Mouse (Mus musculus) testis, adult 2 months (tissue): ENCODE measurements around the gene Cyp4a10. TPM values are rescaled to one million over a fixed set of nuclear protein-coding genes. Genes with fewer than 3 reads are reported as not detected.
"Not testable (repeated sequence)": the region's sequence is repeated elsewhere in the genome, so short reads cannot be mapped to it uniquely, and the experiment has no call there.

ENCODE experiments used
- H3K27ac ChIP-seq: fragments of 200-500 bp; 2 replicates; pipeline ENCODE4 v1.5.1; 2012; ENCODE audit warnings: low read depth, low read length; ENCODE audit not compliant: control insufficient read depth, insufficient read depth
- H3K27me3 ChIP-seq: fragments of 200-500 bp; 2 replicates; pipeline ENCODE4 v1.6.1; 2012; ENCODE audit warnings: mild to moderate bottlenecking, low read length, moderate library complexity; ENCODE audit not compliant: control insufficient read depth, insufficient read depth
- H3K36me3 ChIP-seq: fragments of 200-500 bp; 2 replicates; pipeline ENCODE4 v1.6.1; 2012; ENCODE audit warnings: mild to moderate bottlenecking, low read length; ENCODE audit not compliant: control insufficient read depth, insufficient read depth
- H3K4me1 ChIP-seq: fragments of 200-500 bp; 2 replicates; pipeline ENCODE4 v1.6.1; 2012; ENCODE audit warnings: low read length; ENCODE audit not compliant: control insufficient read depth, insufficient read depth
- H3K4me3 ChIP-seq: fragments of 200-500 bp; 2 replicates; pipeline ENCODE4 v1.5.1; 2012; ENCODE audit warnings: low read depth, mild to moderate bottlenecking, low read length, moderate library complexity, mixed read lengths; ENCODE audit not compliant: control insufficient read depth
- CTCF ChIP-seq: fragments of 200-500 bp; IDR thresholded peaks from 2 replicates; pipeline ENCODE4 v1.5.1; 2012; ENCODE audit warnings: low read depth, mild to moderate bottlenecking, inconsistent platforms, low read length, moderate library complexity; ENCODE audit not compliant: control insufficient read depth, insufficient read depth, insufficient replicate concordance
- POLR2A ChIP-seq: fragments of 200-500 bp; IDR thresholded peaks from 2 replicates; pipeline ENCODE4 v1.6.1; 2012; ENCODE audit warnings: low read depth, mild to moderate bottlenecking, inconsistent platforms, low read length, moderate library complexity; ENCODE audit not compliant: control insufficient read depth
- polyA plus RNA-seq: library from polyadenylated mRNA; depleted of rRNA; stranded (reverse); fragments of >200 nt; gene quantifications from 2 replicates; pipeline ENCODE4 v1.2.3, GENCODE M21; 2012

The Cyp4a10 gene
- polyA plus RNA-seq, 1 experiment = not detected

DNA sequence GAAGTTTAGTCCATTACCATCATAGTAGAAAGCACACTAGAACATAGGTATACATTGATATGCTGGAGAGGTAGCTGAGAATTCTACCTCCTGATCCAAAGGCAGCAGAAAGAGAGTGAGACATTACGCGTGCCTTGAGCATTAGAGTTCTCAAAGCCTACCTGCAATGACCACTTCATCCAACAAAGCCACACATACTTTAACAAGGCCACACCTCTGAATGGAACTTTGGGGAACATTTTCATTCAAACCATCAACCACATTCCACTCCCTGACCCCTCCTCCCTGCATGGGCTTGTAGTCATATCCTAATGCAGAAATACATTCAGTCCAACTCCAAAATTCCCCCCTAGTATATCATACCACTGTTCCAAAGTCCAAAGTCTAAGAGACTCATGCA lies 3.7 kb downstream of the Cyp4a10 start:
- TF ChIP-seq CTCF = no peak
- TF ChIP-seq POLR2A = no peak
- no peak overlapping the region for H3K27ac ChIP-seq

DNA sequence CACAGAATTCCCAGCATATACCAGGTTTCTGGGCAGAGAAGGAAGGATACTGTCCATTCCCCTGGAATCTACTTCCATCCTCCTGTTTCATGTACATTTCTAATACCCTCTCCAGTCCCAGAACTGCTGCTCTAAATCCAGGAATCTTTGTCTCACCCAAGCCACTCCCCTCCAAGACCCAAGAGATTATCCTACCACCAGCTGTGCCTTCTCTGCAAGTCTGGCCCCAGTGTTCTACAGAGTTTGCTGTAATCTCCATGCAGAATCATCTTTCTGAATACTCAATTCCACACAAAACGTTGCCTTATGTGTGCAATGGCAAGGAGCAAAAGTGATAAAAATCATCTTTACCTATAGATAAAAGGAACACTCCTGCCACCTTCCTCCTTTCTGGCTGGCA lies 27.0 kb downstream of the Cyp4a10 start:
- Histone ChIP-seq H3K27ac (no peak overlapping the region), H3K36me3 (no peaks in the 10 kb centered on the region), H3K27me3 (no peaks in the 10 kb centered on the region), H3K4me3 (no peak overlapping the region), H3K4me1 (no peaks in the 10 kb centered on the region)
- TF ChIP-seq POLR2A (no peak), CTCF (no peak)

More for the DNA sequence above, 3.7 kb downstream of the Cyp4a10 start:
- Histone ChIP-seq H3K4me1 (no peaks in the 10 kb centered on the region), H3K36me3 (no peaks in the 10 kb centered on the region), H3K27me3 (no peaks in the 10 kb centered on the region), H3K4me3 (no peak overlapping the region)

DNA sequence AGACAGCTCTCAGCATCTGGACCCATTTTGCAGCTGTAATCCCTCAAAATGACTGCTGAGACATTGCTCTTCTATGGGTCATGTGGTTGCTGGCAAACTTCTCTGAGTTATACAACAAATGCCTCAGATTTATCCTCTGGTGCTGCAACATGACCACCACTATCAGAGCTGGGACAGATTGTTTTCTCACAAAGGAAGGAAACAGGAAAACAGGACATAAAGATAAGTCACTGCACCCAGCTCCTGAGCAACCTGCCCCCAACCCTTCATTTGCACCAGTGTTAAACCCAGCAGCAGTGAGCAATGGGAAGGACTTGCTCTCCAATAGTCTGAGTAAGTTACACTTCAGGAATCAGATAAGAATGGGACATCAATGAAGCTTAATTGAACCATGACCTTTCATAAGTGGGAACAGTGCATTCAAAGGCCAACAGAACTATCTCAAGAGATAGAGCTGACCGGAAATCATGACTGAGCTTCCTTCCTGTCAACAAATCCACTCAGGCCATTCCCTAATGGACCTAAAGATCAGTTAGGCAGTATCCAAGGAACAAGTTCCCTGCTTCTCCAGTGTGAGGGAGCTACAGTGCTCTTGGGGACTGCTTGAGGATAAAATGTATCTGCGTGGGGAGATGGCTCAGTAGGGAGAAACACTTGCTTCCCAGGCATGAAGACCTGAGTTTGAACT lies 28.2 kb downstream of the Cyp4a10 start:
- H3K27me3 ChIP-seq = no peaks in the 10 kb centered on the region

DNA sequence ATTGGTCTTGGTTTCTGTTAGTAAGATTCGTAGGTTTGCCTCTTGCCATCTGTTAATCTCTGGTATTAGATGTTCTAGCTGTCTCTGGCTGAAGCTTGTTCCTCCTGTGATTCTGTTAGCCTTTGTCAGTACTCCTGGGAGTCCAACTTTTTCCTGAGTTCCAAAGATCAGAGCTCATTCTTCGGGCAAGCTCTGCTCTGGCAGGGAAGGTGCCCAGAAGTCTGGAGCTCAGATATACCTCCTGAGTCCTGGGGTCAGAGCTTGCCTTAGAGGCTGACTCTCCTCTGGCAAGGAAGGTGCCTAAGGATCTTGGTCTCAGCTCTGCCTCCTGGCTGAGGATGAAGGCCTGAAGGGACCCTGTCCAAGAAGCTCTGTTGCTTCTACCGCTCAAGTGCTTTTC lies 34.7 kb downstream of the Cyp4a10 start:
- no peak overlapping the region for H3K27ac ChIP-seq
- H3K36me3 ChIP-seq = no peaks in the 10 kb centered on the region
- H3K27me3 ChIP-seq = no peaks in the 10 kb centered on the region
- TF ChIP-seq CTCF (no peak), POLR2A (no peak)
- H3K4me3 ChIP-seq = no peak overlapping the region
- H3K4me1 ChIP-seq = no peaks in the 10 kb centered on the region

More for the DNA sequence above, 28.2 kb downstream of the Cyp4a10 start:
- no peak overlapping the region for H3K4me3 ChIP-seq
- H3K4me1 ChIP-seq = no peaks in the 10 kb centered on the region
- no peak overlapping the region for H3K27ac ChIP-seq
- H3K36me3 ChIP-seq = no peaks in the 10 kb centered on the region
- no peak for TF ChIP-seq POLR2A
- no peak for TF ChIP-seq CTCF

DNA sequence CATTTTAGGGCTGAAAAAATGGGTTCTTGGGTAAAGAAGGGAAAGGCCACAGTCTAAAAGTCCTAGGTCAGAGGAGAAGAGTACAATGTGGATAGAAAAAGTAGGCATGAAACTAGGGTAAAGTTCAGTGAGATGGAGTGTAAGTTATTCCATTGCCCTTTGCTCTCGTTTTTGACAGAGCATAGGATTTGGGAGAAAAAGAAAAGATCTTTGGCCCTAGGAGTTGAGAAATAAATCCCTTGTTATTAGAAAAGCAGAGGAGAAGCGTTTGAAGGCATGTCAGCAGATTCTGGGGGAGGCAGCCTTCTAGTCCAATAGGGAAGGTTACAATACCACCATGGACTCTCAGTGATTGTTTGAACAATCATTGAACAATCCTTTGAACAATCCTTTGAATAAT lies 37.4 kb downstream of the Cyp4a10 start:
- H3K36me3 ChIP-seq = no peaks in the 10 kb centered on the region
- H3K27ac ChIP-seq = no peak overlapping the region
- no peak for TF ChIP-seq CTCF
- TF ChIP-seq POLR2A = no peak
- H3K4me3 ChIP-seq = no peak overlapping the region
- no peaks in the 10 kb centered on the region for H3K4me1 ChIP-seq
- no peaks in the 10 kb centered on the region for H3K27me3 ChIP-seq

DNA sequence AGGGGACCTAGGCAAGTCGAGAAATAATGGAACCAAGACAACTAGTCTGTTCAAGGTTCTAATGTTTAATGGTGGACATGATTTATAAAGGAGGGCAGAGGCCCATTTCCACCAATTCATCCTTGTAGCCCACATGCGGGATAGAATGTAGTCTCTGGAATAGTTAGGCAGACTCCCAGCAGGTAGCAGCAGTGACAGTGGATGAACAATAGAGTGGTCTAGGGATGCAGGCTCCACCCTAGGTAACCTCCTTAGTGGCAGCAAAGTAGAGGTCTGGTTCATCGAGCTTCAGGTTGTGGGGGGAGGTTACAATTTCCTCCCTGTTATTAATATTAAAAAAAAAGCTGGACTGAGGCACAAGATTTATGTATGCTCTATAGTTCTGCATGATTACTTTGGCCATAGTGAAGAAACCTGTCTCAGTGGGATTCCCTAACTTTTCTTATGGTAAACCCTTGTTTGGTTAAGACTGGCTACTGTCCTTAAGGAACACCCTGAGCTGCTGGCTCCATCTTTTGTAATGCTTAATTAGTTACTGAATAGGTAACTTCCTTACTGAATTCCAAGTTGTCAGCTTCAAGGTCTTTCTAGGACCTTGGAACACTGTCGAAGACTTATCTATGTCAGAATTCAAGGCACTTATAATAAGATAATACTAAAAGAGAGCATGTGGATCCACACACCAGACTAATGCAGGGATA lies 39.9 kb downstream of the Cyp4a10 start:
- no peaks in the 10 kb centered on the region for H3K4me1 ChIP-seq
- no peak overlapping the region for H3K27ac ChIP-seq
- H3K4me3 ChIP-seq = no peak overlapping the region
- H3K27me3 ChIP-seq = no peaks in the 10 kb centered on the region
- no peaks in the 10 kb centered on the region for H3K36me3 ChIP-seq
- TF ChIP-seq POLR2A (no peak), CTCF (no peak)

DNA sequence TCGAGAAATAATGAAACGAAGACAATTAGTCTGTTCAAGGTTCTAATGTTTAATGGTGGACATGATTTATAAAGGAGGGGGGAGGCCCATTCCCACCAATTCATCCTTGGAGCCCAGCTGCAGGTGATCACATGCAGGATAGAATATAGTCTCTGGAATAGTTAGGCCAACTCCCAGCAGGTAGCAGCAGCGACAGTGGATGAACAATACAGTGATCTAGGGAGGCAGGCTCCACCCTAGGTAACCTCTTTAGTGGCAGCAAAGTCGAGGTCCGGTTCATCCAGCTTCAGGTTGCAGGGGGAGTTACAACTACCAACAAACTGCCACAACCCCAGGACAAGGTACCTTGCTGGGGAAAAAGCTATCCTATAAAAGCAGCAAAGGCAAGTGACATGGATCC lies 43.2 kb downstream of the Cyp4a10 start:
- not testable (repeated sequence) for H3K27ac ChIP-seq, H3K36me3 ChIP-seq, H3K27me3 ChIP-seq, H3K4me1 ChIP-seq, H3K4me3 ChIP-seq
